In genomic region chr6:30172820-30173550, GRCm38 (mm10) we compare ENCODE assay signal across 8 mouse cellular contexts.
DNase-seq lines count a peak whose midpoint lies in the region; ATAC-seq lines count a peak whose summit lies in the region.

No protein-coding gene starts in this region.

- H3K4me3 ChIP-seq in hindbrain, embryonic 12.5 days: peak overlapping the region; percentile 32
- H3K4me3 ChIP-seq in liver, embryonic 11.5 days (ENCODE audit: low read depth, low read length): peak overlapping the region; percentile 50
- H3K4me3 ChIP-seq in neural tube, embryonic 14.5 days (ENCODE audit: low read depth, low read length): peak overlapping the region; percentile 24

- 2% methylated on average over 44 of the region's 44 CpGs for WGBS in hindbrain, embryonic 12.5 days
- 2% methylated on average over 44 of the region's 44 CpGs for WGBS in liver, embryonic 11.5 days
- WGBS in neural tube, embryonic 14.5 days: 2% methylated on average over 44 of the region's 44 CpGs

- no peaks in the 10 kb centered on the region for H3K36me3 ChIP-seq in hindbrain, embryonic 12.5 days
- H3K36me3 ChIP-seq in liver, embryonic 11.5 days (ENCODE audit: control insufficient read depth, insufficient read depth, low read length): no peaks in the 10 kb centered on the region
- no peaks in the 10 kb centered on the region for H3K36me3 ChIP-seq in neural tube, embryonic 14.5 days (ENCODE audit: control insufficient read depth, insufficient read depth, low read length)

- peaks cover 40% of the 10 kb centered on the region for H3K4me1 ChIP-seq in hindbrain, embryonic 12.5 days
- peaks cover 24% of the 10 kb centered on the region for H3K4me1 ChIP-seq in liver, embryonic 11.5 days (replicated peaks; ENCODE audit: control insufficient read depth, insufficient read depth, low read length)
- H3K4me1 ChIP-seq in neural tube, embryonic 14.5 days (ENCODE audit: control insufficient read depth, insufficient read depth, low read length): peaks cover 2% of the 10 kb centered on the region; the same call in 1 of the 2 replicates

- no peak for ATAC-seq in hindbrain, embryonic 12.5 days (ENCODE audit: low FRiP score)
- no peak for ATAC-seq in liver, embryonic 11.5 days (replicated peaks; ENCODE audit: low FRiP score)
- no peak for ATAC-seq in neural tube, embryonic 14.5 days (ENCODE audit: low read depth)
- ATAC-seq in frontal cortex, adult (ENCODE audit: low TSS enrichment): no peak

- peaks cover 94% of the 10 kb centered on the region for H3K27me3 ChIP-seq in hindbrain, embryonic 12.5 days
- peaks cover 99% of the 10 kb centered on the region for H3K27me3 ChIP-seq in liver, embryonic 11.5 days (replicated peaks; ENCODE audit: control insufficient read depth, insufficient read depth, low read length)
- H3K27me3 ChIP-seq in neural tube, embryonic 14.5 days (ENCODE audit: control insufficient read depth, insufficient read depth, low read length): peaks cover 64% of the 10 kb centered on the region

- peak overlapping the region; percentile 41 for H3K9ac ChIP-seq in hindbrain, embryonic 12.5 days
- H3K9ac ChIP-seq in liver, embryonic 11.5 days (ENCODE audit: low read depth, low read length): no peak overlapping the region; the same call in 1 of the 2 replicates
- H3K9ac ChIP-seq in neural tube, embryonic 14.5 days (replicated peaks; ENCODE audit: low read depth, low read length): 0 out of 2 replicates have a peak overlapping the region, but pooled peaks have one; percentile 1

- DNase-seq in thymus, postnatal 14 days: peak; percentile 32
- DNase-seq in thymus, postnatal 36 days: no peak
- peak; percentile 46 for DNase-seq in embryo, embryonic 10.5 days (ENCODE audit: low spot score)
- peak; percentile 63 for DNase-seq in liver, embryonic 11.5 days (ENCODE audit: low spot score)
- no peak for DNase-seq in right cerebral cortex, postnatal 14 days

- no peaks in the 10 kb centered on the region for H3K9me3 ChIP-seq in hindbrain, embryonic 12.5 days (replicated peaks)
- no peaks in the 10 kb centered on the region for H3K9me3 ChIP-seq in liver, embryonic 11.5 days (ENCODE audit: control insufficient read depth, low read length)
- H3K9me3 ChIP-seq in neural tube, embryonic 14.5 days (ENCODE audit: control insufficient read depth, low read length): no peaks in the 10 kb centered on the region

- H3K4me2 ChIP-seq in hindbrain, embryonic 12.5 days (replicated peaks): peak overlapping the region; percentile 40
- peak overlapping the region; percentile 78 for H3K4me2 ChIP-seq in liver, embryonic 11.5 days
- H3K4me2 ChIP-seq in neural tube, embryonic 14.5 days (ENCODE audit: low read depth, low read length): no peak overlapping the region

- H3K27ac ChIP-seq in hindbrain, embryonic 12.5 days: peak overlapping the region; percentile 60
- H3K27ac ChIP-seq in liver, embryonic 11.5 days (ENCODE audit: low read depth, low read length): no peak overlapping the region
- H3K27ac ChIP-seq in neural tube, embryonic 14.5 days (ENCODE audit: low read depth, low read length): no peak overlapping the region; the same call in 1 of the 2 replicates

Comparison
In these comparisons a context has a peak if more than half of its experiments do, and no peak if none do; other contexts are left out.
1. DNase-seq: peak in thymus, postnatal 14 days (single experiment), embryo, embryonic 10.5 days (single experiment) and liver, embryonic 11.5 days (single experiment); none in thymus, postnatal 36 days (0 of 2) and right cerebral cortex, postnatal 14 days (single experiment).
2. Peak in every context shown above with its lines, with median percentiles within 50 percentile points of each other: H3K4me3 ChIP-seq.